Mouse (Mus musculus): Measurements from ENCODE around the gene Bahcc1. TPM values are rescaled to one million over a fixed set of nuclear protein-coding genes. Genes with fewer than 3 reads are reported as not detected.

Gene Bahcc1
- total RNA-seq, 2 experiments from 2014 or later: 2.0 to 2.1 TPM

DNA sequence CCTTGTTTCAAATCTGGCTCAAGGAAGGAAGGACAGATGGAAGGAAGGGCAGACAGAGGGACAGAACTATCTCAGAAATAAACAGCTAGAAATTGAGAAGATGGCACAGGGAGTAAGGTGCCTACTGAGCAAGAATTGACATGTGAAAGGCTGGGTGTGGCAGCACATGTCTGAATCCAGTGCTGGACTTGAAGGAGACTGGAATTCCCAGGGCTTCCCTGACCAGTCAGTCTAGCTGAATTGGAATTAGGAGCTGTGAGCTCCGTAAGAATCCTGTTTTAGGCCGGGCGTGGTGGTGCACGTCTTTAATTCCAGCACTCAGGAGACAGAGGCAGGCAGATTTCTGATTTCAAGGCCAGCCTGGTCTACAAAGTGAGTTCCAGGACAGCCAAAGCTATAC is 108.9 kb downstream of the Bahcc1 start:
- ATAC-seq (replicated peaks; ENCODE audit: low FRiP score, poor library complexity, severe bottlenecking): no peak

Other genes with a start within 250 kb of the Bahcc1 start
- 1.3 and 4.4 TPM in 2 replicates for gene Aatk, start 185.8 kb upstream of the Bahcc1 start, total RNA-seq (2015; ENCODE audit: low replicate concordance)
- 0.84 and 1.8 TPM in 2 replicates for gene Aatk, start 185.8 kb upstream of the Bahcc1 start, total RNA-seq (2017; ENCODE audit: low replicate concordance)
- gene Cep131, start 146.1 kb upstream of the Bahcc1 start, total RNA-seq (2015; ENCODE audit: low replicate concordance): 5.6 and 6.7 TPM in 2 replicates
- 2.0 and 7.1 TPM in 2 replicates for gene Cep131, start 146.1 kb upstream of the Bahcc1 start, total RNA-seq (2017; ENCODE audit: low replicate concordance)
- 1.5 and 1.9 TPM in 2 replicates for gene Tepsin, start 134.2 kb upstream of the Bahcc1 start, total RNA-seq (2015; ENCODE audit: low replicate concordance)
- gene Tepsin, start 134.2 kb upstream of the Bahcc1 start, total RNA-seq (2017; ENCODE audit: low replicate concordance): 1.1 and 3.8 TPM in 2 replicates
- 0.96 and 3.3 TPM in 2 replicates for gene Ndufaf8, start 134.0 kb upstream of the Bahcc1 start, total RNA-seq (2015; ENCODE audit: low replicate concordance)
- 1.4 and 5.3 TPM in 2 replicates for gene Ndufaf8, start 134.0 kb upstream of the Bahcc1 start, total RNA-seq (2017; ENCODE audit: low replicate concordance)
- gene Slc38a10, start 81.6 kb upstream of the Bahcc1 start, total RNA-seq (2015; ENCODE audit: low replicate concordance): 7.7 and 10.7 TPM in 2 replicates
- 22.4 and 39.9 TPM in 2 replicates for gene Slc38a10, start 81.6 kb upstream of the Bahcc1 start, total RNA-seq (2017; ENCODE audit: low replicate concordance)
- 637 and 655 TPM in 2 replicates for gene Actg1, start 115.6 kb downstream of the Bahcc1 start, total RNA-seq (2015; ENCODE audit: low replicate concordance)
- 301 and 341 TPM in 2 replicates for gene Actg1, start 115.6 kb downstream of the Bahcc1 start, total RNA-seq (2017; ENCODE audit: low replicate concordance)
- not detected in 2 replicates for gene Fscn2, start 128.6 kb downstream of the Bahcc1 start, total RNA-seq (2015; ENCODE audit: low replicate concordance)
- not detected in 2 replicates for gene Fscn2, start 128.6 kb downstream of the Bahcc1 start, total RNA-seq (2017; ENCODE audit: low replicate concordance)
- 0.96 and 3.6 TPM in 2 replicates for gene Faap100, start 145.8 kb downstream of the Bahcc1 start, total RNA-seq (2015; ENCODE audit: low replicate concordance)
- 1.4 and 2.9 TPM in 2 replicates for gene Faap100, start 145.8 kb downstream of the Bahcc1 start, total RNA-seq (2017; ENCODE audit: low replicate concordance)
- 16.1 and 17.6 TPM in 2 replicates for gene Nploc4, start 204.8 kb downstream of the Bahcc1 start, total RNA-seq (2015; ENCODE audit: low replicate concordance)
- 24.6 and 31.8 TPM in 2 replicates for gene Nploc4, start 204.8 kb downstream of the Bahcc1 start, total RNA-seq (2017; ENCODE audit: low replicate concordance)
- 1.3 TPM in 1 of 2 replicates, not detected in the other for gene Tspan10, start 209.7 kb downstream of the Bahcc1 start, total RNA-seq (2015; ENCODE audit: low replicate concordance)
- gene Tspan10, start 209.7 kb downstream of the Bahcc1 start, total RNA-seq (2017; ENCODE audit: low replicate concordance): not detected in 2 replicates
- not detected in 2 replicates for gene Pde6g, start 220.6 kb downstream of the Bahcc1 start, total RNA-seq (2015; ENCODE audit: low replicate concordance)
- not detected in 2 replicates for gene Pde6g, start 220.6 kb downstream of the Bahcc1 start, total RNA-seq (2017; ENCODE audit: low replicate concordance)
- gene Oxld1, start 225.1 kb downstream of the Bahcc1 start, total RNA-seq (2015; ENCODE audit: low replicate concordance): 7.3 TPM in 1 of 2 replicates, not detected in the other
- 6.1 and 6.9 TPM in 2 replicates for gene Oxld1, start 225.1 kb downstream of the Bahcc1 start, total RNA-seq (2017; ENCODE audit: low replicate concordance)
- gene Ccdc137, start 225.2 kb downstream of the Bahcc1 start, total RNA-seq (2015; ENCODE audit: low replicate concordance): 1.5 and 2.1 TPM in 2 replicates
- gene Ccdc137, start 225.2 kb downstream of the Bahcc1 start, total RNA-seq (2017; ENCODE audit: low replicate concordance): 1.5 and 16.8 TPM in 2 replicates
- gene Arl16, start 234.7 kb downstream of the Bahcc1 start, total RNA-seq (2015; ENCODE audit: low replicate concordance): 4.2 and 5.9 TPM in 2 replicates
- 3.3 TPM in 1 of 2 replicates, not detected in the other for gene Arl16, start 234.7 kb downstream of the Bahcc1 start, total RNA-seq (2017; ENCODE audit: low replicate concordance)

All from erythroblast, adult 5-6 weeks (primary cell).